Mouse (Mus musculus): ENCODE measurements around the gene Gm14214.

DNA sequence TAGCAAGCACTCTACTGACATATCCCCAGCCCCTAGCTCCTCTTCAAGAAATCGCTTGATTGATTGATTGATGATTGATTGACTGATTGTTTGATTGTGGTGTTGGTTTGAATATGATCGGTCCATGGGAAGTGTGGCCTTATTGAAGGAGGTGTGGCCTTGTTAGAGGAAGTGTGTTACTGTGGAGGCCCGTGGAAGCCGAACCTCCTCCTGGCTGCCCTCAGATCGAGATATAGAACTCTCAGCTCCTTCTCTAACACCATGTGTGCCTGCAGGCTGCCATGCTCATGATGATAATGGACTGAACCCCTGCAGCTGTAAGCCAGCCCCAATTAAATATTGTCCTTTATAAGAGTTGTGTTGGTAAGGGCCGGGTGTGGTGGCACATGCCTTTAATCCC lies 2.8 kb downstream of the Gm14214 start:
- TF ChIP-seq CTCF (IDR thresholded peaks at IDR 0.05 in 2 of 3, conservative IDR thresholded peaks at IDR 0.05 in 1 of 3; ENCODE audit: control insufficient read depth in 1 of 3, insufficient read depth in 1 of 3, low read depth in 2 of 3, low read length in 3 of 3, poor library complexity in 1 of 3, severe bottlenecking in 1 of 3) (no peak), GATA1 (IDR thresholded peaks at IDR 0.05; ENCODE audit: low read depth, low read length) (no peak), MAZ (IDR thresholded peaks at IDR 0.05; ENCODE audit: low read depth, low read length) (no peak), POLR2AphosphoS5 (IDR thresholded peaks at IDR 0.05; ENCODE audit: borderline replicate concordance, low read depth, low read length) (no peak), POLR2A (IDR thresholded peaks at IDR 0.05; ENCODE audit: control insufficient read depth in 1 of 2, insufficient read depth in 1 of 2, low read depth in 1 of 2, low read length in 2 of 2, poor library complexity in 1 of 2) (no peak), MAFK (IDR thresholded peaks at IDR 0.05; ENCODE audit: borderline replicate concordance, low read depth, low read length) (no peak), EP300 (IDR thresholded peaks at IDR 0.05; ENCODE audit: low read depth in 1 of 2, low read length in 2 of 2) (no peak), UBTF (IDR thresholded peaks at IDR 0.05; ENCODE audit: borderline replicate concordance, insufficient read depth, low read depth, low read length) (no peak), POLR2AphosphoS2 (IDR thresholded peaks at IDR 0.05; ENCODE audit: low read length) (no peak)
